Mouse (Mus musculus) lung, embryonic 14.5 days (tissue): ENCODE results near the gene Krtap1-5. TPM values are rescaled to one million over a fixed set of nuclear protein-coding genes. Genes with fewer than 3 reads are reported as not detected.

ENCODE experiments used
- ATAC-seq: fragments of 200-750 bp; cut with Nextera tagmentation; 2 replicates; pipeline ENCODE4 v1.8.0; 2017; ENCODE audit warnings: mild to moderate bottlenecking, moderate TSS enrichment, moderate library complexity; ENCODE audit not compliant: insufficient read depth
- DNase-seq: peaks from one replicate; pipeline ENCODE4 v3.0.0-alpha.2; 2015
- H3K27ac ChIP-seq: fragments of 300-500 bp; sonication (generic); 2 replicates; pipeline ENCODE4 v1.5.1; 2014; ENCODE audit warnings: low read depth, mild to moderate bottlenecking, moderate library complexity
- H3K27me3 ChIP-seq: fragments of 300-500 bp; sonication (generic); 2 replicates; pipeline ENCODE4 v1.6.1; 2014; ENCODE audit warnings: low read length, control low read depth; ENCODE audit not compliant: insufficient read depth
- H3K36me3 ChIP-seq: fragments of 300-500 bp; sonication (generic); 2 replicates; pipeline ENCODE4 v1.6.1; 2014; ENCODE audit warnings: control low read depth; ENCODE audit not compliant: insufficient read depth
- H3K4me1 ChIP-seq: fragments of 300-500 bp; sonication (generic); 2 replicates; pipeline ENCODE4 v1.6.1; 2014; ENCODE audit warnings: antibody characterized with exemption, control low read depth; ENCODE audit not compliant: insufficient read depth
- H3K4me2 ChIP-seq: fragments of 300-500 bp; sonication (generic); 2 replicates; pipeline ENCODE4 v1.6.1; 2014; ENCODE audit warnings: mild to moderate bottlenecking
- H3K4me3 ChIP-seq: fragments of 300-500 bp; sonication (generic); 2 replicates; pipeline ENCODE4 v1.5.1; 2014; ENCODE audit warnings: low read depth, low read length
- H3K9ac ChIP-seq: fragments of 300-500 bp; sonication (generic); 2 replicates; pipeline ENCODE4 v1.6.1; 2014
- H3K9me3 ChIP-seq: fragments of 300-500 bp; sonication (generic); 2 replicates; pipeline ENCODE4 v1.6.1; 2016; ENCODE audit warnings: low read depth, low read length, control low read depth
- CTCF ChIP-seq: IDR thresholded peaks from 2 replicates; pipeline ENCODE4 v1.5.1; 2016; ENCODE audit warnings: antibody characterized with exemption, low read depth
- WGBS: fragments of 180-500 bp; shearing (Covaris S2); extraction: QIAGEN DNeasy Blood & Tissue Kit; methylation state at CpG from one replicate; pipeline ENCODE4 v1.1.7; 2014; 5-methylcytosine and 5-hydroxymethylcytosine counted together
- polyA plus RNA-seq: library from polyadenylated mRNA; unstranded; fragments of >200 nt; fragmentation: Nextera tagmentation; extraction: Ambion mirVana; gene quantifications from 2 replicates; pipeline ENCODE4 v1.2.1, GENCODE M21; 2014

Gene Krtap1-5
- polyA plus RNA-seq, 1 experiment from 2014 or later, result not detected

DNA sequence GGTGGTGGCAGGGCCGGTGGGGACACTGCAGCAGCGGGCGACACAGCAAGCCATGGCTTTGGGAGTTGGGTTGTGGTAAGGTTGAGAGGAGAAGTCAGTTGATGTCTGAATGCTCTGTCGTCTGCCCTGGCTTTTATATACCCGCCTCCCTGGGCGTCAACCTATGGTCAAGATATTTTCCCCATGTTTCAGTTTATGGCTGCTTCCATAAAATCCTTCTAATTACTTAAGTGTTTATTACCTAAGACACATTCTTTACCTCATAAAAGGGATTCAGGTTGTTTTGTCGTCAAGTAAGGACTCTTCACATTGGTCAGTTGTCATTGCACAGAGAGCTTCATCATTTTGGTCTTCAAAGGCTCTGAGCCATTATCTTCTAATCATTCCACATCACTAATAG is 14.3 kb downstream of the Krtap1-5 start, which contains the start of gene Krtap3-1:
TSS of gene Krtap3-1 (minus strand) at position 101 of the 400 bp plus-strand sequence.
- no peak within 1 kb of the TSS for H3K9ac ChIP-seq
- no peak for TF ChIP-seq CTCF
- ATAC-seq, result no peak
- H3K27me3 ChIP-seq, result no peaks in the 10 kb centered on the region
- H3K4me1 ChIP-seq, result no peaks in the 10 kb centered on the region
- H3K27ac ChIP-seq, result no peak within 1 kb of the TSS
- no peaks in the 10 kb centered on the region for H3K36me3 ChIP-seq
- no peak for DNase-seq
- no peak within 1 kb of the TSS for H3K4me2 ChIP-seq
- 92% methylated on average over 7 of the region's 7 CpGs for WGBS
- no peak within 1 kb of the TSS for H3K4me3 ChIP-seq
- H3K9me3 ChIP-seq, result no peaks in the 10 kb centered on the region

DNA sequence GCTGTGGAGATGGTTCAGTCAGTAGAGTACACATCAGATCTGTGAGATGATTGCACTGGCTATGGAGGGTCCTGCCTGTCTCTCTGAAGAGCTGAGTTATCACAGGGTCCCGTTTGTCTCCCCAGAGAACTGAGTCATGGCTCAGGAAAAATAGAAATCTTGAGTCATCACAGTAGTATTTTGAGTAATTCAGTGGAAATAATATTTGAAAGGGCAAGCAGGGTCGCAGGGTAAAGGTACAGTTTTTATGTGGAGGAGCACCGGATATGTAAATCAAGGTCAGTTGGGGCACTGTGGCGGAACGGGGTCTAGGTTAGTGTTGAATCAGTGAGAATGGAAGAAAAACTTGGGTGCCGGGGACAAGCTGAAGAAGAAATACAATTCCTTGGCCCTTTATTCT is 18.2 kb downstream of the Krtap1-5 start:
- 73% methylated on average over 6 of the region's 6 CpGs for WGBS
- H3K27ac ChIP-seq, result no peak overlapping the region
- H3K9me3 ChIP-seq, result no peaks in the 10 kb centered on the region
- H3K4me1 ChIP-seq, result no peaks in the 10 kb centered on the region
- H3K4me2 ChIP-seq, result no peak overlapping the region
- H3K27me3 ChIP-seq, result no peaks in the 10 kb centered on the region
- H3K9ac ChIP-seq, result no peak overlapping the region
- TF ChIP-seq CTCF, result no peak
- ATAC-seq (no peak), DNase-seq (no peak)
- no peaks in the 10 kb centered on the region for H3K36me3 ChIP-seq
- H3K4me3 ChIP-seq, result no peak overlapping the region

DNA sequence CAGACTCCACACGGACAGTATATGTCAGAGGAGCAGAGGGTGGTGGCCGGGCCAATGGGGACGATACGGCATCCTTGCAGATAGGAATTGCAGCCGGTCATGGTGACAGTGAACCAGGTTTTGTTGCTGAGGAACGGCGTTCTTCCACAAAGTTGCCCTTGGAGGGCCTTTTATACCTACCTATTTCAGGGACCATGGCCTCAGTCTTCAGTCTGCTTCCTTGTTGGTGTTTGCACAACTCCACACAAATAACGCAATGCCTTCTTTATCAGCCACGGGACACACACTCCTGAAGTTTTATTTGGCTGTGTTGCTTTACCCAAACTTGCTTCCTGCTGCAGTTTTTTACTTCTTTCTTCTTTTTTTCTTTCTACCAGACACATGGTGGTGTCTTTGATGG is 21.4 kb downstream of the Krtap1-5 start, which contains the start of gene Gm11939:
TSS of gene Gm11939 (minus strand) at position 101 of the 400 bp plus-strand sequence.
- H3K9me3 ChIP-seq, result no peaks in the 10 kb centered on the region
- no peak within 1 kb of the TSS for H3K27ac ChIP-seq
- H3K36me3 ChIP-seq, result no peaks in the 10 kb centered on the region
- 89% methylated on average over 9 of the region's 9 CpGs for WGBS
- no peak for TF ChIP-seq CTCF
- no peak within 1 kb of the TSS for H3K4me2 ChIP-seq
- no peak within 1 kb of the TSS for H3K9ac ChIP-seq
- DNase-seq (no peak), ATAC-seq (no peak)
- H3K27me3 ChIP-seq, result no peaks in the 10 kb centered on the region
- H3K4me3 ChIP-seq, result no peak within 1 kb of the TSS
- H3K4me1 ChIP-seq, result no peaks in the 10 kb centered on the region

DNA sequence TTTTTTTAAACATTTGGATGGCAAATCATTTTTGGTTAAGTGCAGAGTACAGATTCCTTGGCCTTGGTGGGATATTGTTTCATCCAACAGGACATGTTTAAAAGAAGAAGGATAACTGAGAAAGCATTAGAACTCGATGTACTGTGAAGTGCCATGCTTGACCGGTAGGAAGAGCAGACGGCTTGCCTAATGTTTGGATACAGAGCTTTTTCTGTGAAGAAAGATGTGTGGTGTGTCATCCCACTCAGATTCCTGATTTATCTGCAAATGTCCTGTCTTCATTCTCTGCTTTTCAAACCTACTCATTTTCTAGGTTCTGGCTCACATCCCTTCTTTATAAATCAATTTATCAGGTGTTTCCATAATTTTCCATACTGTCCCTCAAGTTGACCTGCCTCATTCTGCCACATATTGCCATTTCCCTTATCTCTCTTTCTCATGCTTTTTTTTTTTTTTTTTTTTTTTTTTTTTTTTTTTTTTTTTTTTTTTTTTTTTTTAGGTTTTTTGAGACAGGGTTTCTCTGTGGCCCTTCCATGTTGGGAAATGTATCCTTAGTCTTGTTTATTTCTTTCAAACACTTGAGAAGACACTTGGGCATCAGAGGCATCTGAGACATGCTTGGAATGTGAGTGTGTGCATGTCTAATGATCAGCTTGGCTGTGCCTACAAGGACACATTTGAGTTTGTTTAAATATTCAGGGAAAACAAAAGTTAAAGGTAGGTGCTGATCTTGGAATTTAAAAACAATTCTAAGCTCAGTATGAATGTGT is 22.7 kb downstream of the Krtap1-5 start:
- H3K9me3 ChIP-seq, result no peaks in the 10 kb centered on the region
- no peak overlapping the region for H3K9ac ChIP-seq
- H3K27me3 ChIP-seq, result no peaks in the 10 kb centered on the region
- no peak for DNase-seq
- H3K4me2 ChIP-seq, result no peak overlapping the region
- no peak overlapping the region for H3K4me3 ChIP-seq
- H3K27ac ChIP-seq, result no peak overlapping the region
- 50% methylated on average over 3 of the region's 3 CpGs for WGBS
- no peak for ATAC-seq
- no peaks in the 10 kb centered on the region for H3K4me1 ChIP-seq
- no peak for TF ChIP-seq CTCF
- H3K36me3 ChIP-seq, result no peaks in the 10 kb centered on the region

DNA sequence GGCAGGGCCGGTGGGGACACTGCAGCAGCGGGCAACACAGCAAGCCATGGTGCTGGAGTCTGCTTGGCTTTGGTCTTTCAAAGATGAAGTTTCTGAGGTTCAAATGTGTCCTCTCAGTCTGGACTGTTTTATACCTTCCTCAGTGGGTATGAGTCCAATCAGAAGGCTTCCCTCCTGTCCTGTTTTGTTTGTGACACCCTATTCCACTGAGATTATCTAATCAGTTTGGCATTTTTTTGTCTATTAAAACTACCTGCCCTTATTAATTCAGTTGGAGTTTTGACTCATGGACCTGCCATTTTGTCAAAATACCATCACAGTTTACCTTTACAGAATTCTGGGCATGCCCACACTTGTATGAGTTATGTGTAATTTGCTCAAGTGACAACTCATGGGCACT is 24.1 kb downstream of the Krtap1-5 start, which contains the start of gene Krtap3-2:
TSS of gene Krtap3-2 (minus strand) at position 101 of the 400 bp plus-strand sequence.
- H3K27me3 ChIP-seq, result no peaks in the 10 kb centered on the region
- DNase-seq (no peak), ATAC-seq (no peak)
- 88% methylated on average over 2 of the region's 2 CpGs for WGBS
- H3K4me2 ChIP-seq, result no peak within 1 kb of the TSS
- H3K4me3 ChIP-seq, result no peak within 1 kb of the TSS
- H3K4me1 ChIP-seq, result no peaks in the 10 kb centered on the region
- no peaks in the 10 kb centered on the region for H3K36me3 ChIP-seq
- H3K9ac ChIP-seq, result no peak within 1 kb of the TSS
- TF ChIP-seq CTCF, result no peak
- no peaks in the 10 kb centered on the region for H3K9me3 ChIP-seq
- no peak within 1 kb of the TSS for H3K27ac ChIP-seq

DNA sequence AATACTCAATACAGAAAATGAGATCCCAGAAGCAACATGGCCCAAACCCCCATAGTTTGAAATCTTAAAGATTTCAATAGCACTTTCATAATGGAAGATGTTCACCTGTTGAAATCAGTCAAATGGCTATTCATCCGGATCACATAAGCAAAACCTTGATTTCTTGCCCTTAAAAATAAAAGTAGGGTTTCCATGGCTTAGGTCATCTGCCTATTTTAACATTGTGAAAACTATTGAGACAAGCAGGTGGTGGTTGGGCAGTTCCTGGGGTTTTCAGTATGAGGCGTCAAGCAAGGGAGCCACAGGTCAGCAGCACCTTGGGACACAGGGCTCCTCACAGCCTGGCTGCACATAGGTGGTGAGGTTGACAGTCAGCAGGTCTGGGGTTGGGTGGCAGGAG is 24.6 kb downstream of the Krtap1-5 start:
- WGBS, result 83% methylated on average over 2 of the region's 2 CpGs
- H3K36me3 ChIP-seq, result no peaks in the 10 kb centered on the region
- no peak overlapping the region for H3K9ac ChIP-seq
- no peak overlapping the region for H3K27ac ChIP-seq
- no peak for ATAC-seq
- no peaks in the 10 kb centered on the region for H3K4me1 ChIP-seq
- TF ChIP-seq CTCF, result no peak
- H3K4me3 ChIP-seq, result no peak overlapping the region
- no peaks in the 10 kb centered on the region for H3K9me3 ChIP-seq
- no peaks in the 10 kb centered on the region for H3K27me3 ChIP-seq
- no peak for DNase-seq
- no peak overlapping the region for H3K4me2 ChIP-seq

DNA sequence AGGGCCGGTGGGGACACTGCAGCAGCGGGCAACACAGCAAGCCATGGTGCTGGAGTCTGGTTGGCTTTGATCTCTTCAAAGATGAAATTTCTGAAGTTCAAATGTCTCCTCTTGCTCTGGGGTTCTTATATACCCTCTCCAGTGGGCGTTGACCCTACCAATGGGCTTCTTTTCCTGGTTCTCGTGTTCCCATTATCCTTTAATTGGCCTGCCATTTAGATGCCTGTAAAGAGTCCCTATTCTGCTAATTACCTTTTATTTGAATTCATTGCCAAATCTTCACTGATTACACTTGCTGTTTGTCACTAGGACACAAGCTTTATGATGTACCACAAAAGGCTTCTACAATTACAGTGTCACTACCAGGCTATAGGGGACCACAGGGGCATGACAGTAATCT is 30.1 kb downstream of the Krtap1-5 start, which contains the start of gene Krtap3-3:
TSS of gene Krtap3-3 (minus strand) at position 101 of the 400 bp plus-strand sequence.
- H3K27ac ChIP-seq, result no peak within 1 kb of the TSS
- 64% methylated on average over 4 of the region's 4 CpGs for WGBS
- TF ChIP-seq CTCF, result no peak
- H3K27me3 ChIP-seq, result no peaks in the 10 kb centered on the region
- H3K36me3 ChIP-seq, result no peaks in the 10 kb centered on the region
- H3K4me3 ChIP-seq, result no peak within 1 kb of the TSS
- H3K9ac ChIP-seq, result no peak within 1 kb of the TSS
- H3K4me2 ChIP-seq, result no peak within 1 kb of the TSS
- ATAC-seq (no peak), DNase-seq (no peak)
- H3K9me3 ChIP-seq, result no peaks in the 10 kb centered on the region
- H3K4me1 ChIP-seq, result no peaks in the 10 kb centered on the region
